ENCODE assay signal across 7 mouse cellular contexts in genomic region chr4:55650186-55650585, GRCm38 (mm10).
DNase-seq lines count a peak whose midpoint lies in the region; ATAC-seq and TF ChIP-seq lines count a peak whose summit lies in the region.

No protein-coding gene starts in this region.

- TF ChIP-seq CTCF in left cerebral cortex, adult 2 months (IDR thresholded peaks at IDR 0.05) = no peak

- intact Hi-C loops in left cerebral cortex, adult 2 months (cut with DNase I) = loop anchor here (2.0 to 10.0 kb wide), 2 partner anchors 49 to 845 kb away; no protein-coding TSS in a partner anchor
- intact Hi-C loops in left cerebral cortex, postnatal 14 days (cut with DNase I) = loop anchor here (5.0 kb wide), 2 partner anchors 82 to 118 kb away; partner anchors contain the start of gene Klf4
- intact Hi-C loops in left cerebral cortex, postnatal 4 days (cut with DNase I) = loop anchor here (10.0 kb wide), 2 partner anchors 115 to 1035 kb away; partner anchors contain the start of gene Klf4
- intact Hi-C loops in left cerebral cortex, postnatal 36 days (cut with DNase I) = no loop called here

- peaks cover 7% of the 10 kb centered on the region; the same call in 1 of the 2 replicates for H3K4me1 ChIP-seq in forebrain, embryonic 14.5 days (ENCODE audit: control insufficient read depth, insufficient read depth, low read length)
- peaks cover 24% of the 10 kb centered on the region for H3K4me1 ChIP-seq in hindbrain, embryonic 15.5 days (replicated peaks)
- peaks cover 25% of the 10 kb centered on the region for H3K4me1 ChIP-seq in neural tube, embryonic 13.5 days (replicated peaks)

- H3K36me3 ChIP-seq in forebrain, embryonic 14.5 days (ENCODE audit: control insufficient read depth, insufficient read depth, low read length) = no peaks in the 10 kb centered on the region
- H3K36me3 ChIP-seq in hindbrain, embryonic 15.5 days = no peaks in the 10 kb centered on the region
- H3K36me3 ChIP-seq in neural tube, embryonic 13.5 days = no peaks in the 10 kb centered on the region

- H3K9me3 ChIP-seq in forebrain, embryonic 14.5 days (replicated peaks; ENCODE audit: control insufficient read depth, low read length) = no peaks in the 10 kb centered on the region
- H3K9me3 ChIP-seq in hindbrain, embryonic 15.5 days = no peaks in the 10 kb centered on the region
- H3K9me3 ChIP-seq in neural tube, embryonic 13.5 days = no peaks in the 10 kb centered on the region

- H3K27ac ChIP-seq in left cerebral cortex, adult 2 months = peak overlapping the region; percentile 98; the same call in 1 of the 2 replicates
- no peak overlapping the region for H3K27ac ChIP-seq in forebrain, embryonic 14.5 days (ENCODE audit: low read depth, low read length)
- peak overlapping the region; percentile 90; the same call in 1 of the 2 replicates for H3K27ac ChIP-seq in hindbrain, embryonic 15.5 days (replicated peaks)
- H3K27ac ChIP-seq in neural tube, embryonic 13.5 days (replicated peaks) = peak overlapping the region; percentile 92; the same call in 1 of the 2 replicates

- H3K4me2 ChIP-seq in forebrain, embryonic 14.5 days (ENCODE audit: low read length) = no peak overlapping the region
- peak overlapping the region; percentile 82; the same call in 1 of the 2 replicates for H3K4me2 ChIP-seq in hindbrain, embryonic 15.5 days
- peak overlapping the region; percentile 76 for H3K4me2 ChIP-seq in neural tube, embryonic 13.5 days

- no peak overlapping the region for H3K9ac ChIP-seq in forebrain, embryonic 14.5 days (ENCODE audit: low read length)
- no peak overlapping the region for H3K9ac ChIP-seq in hindbrain, embryonic 15.5 days
- 0 out of 2 replicates have a peak overlapping the region, but pooled peaks have one; percentile 84 for H3K9ac ChIP-seq in neural tube, embryonic 13.5 days

- H3K27me3 ChIP-seq in forebrain, embryonic 14.5 days (replicated peaks; ENCODE audit: control insufficient read depth, insufficient read depth, low read length) = no peaks in the 10 kb centered on the region
- no peaks in the 10 kb centered on the region for H3K27me3 ChIP-seq in hindbrain, embryonic 15.5 days
- peaks cover 28% of the 10 kb centered on the region for H3K27me3 ChIP-seq in neural tube, embryonic 13.5 days

- no peak for DNase-seq in left cerebral cortex, adult 2 months (ENCODE audit: extremely low spot score in 1 of 2, low spot score in 2 of 2)
- no peak for DNase-seq in left cerebral cortex, postnatal 14 days (ENCODE audit: low spot score in 2 of 2)
- DNase-seq in forebrain, embryonic 14.5 days (ENCODE audit: low spot score) = no peak
- no peak for DNase-seq in left cerebral cortex, postnatal 4 days
- DNase-seq in left cerebral cortex, postnatal 36 days (ENCODE audit: low spot score in 2 of 2) = no peak

- no peak overlapping the region for H3K4me3 ChIP-seq in left cerebral cortex, adult 2 months
- no peak overlapping the region for H3K4me3 ChIP-seq in forebrain, embryonic 14.5 days (ENCODE audit: low read depth, low read length)
- H3K4me3 ChIP-seq in hindbrain, embryonic 15.5 days = no peak overlapping the region
- H3K4me3 ChIP-seq in neural tube, embryonic 13.5 days = no peak overlapping the region

- 0 out of 2 replicates have a peak, but pooled peaks have one; percentile 0 for ATAC-seq in forebrain, embryonic 14.5 days
- ATAC-seq in hindbrain, embryonic 15.5 days (ENCODE audit: low FRiP score, low read depth) = 0 out of 2 replicates have a peak, but pooled peaks have one; percentile 10
- no peak for ATAC-seq in neural tube, embryonic 13.5 days (ENCODE audit: low read depth)

- 53% methylated on average over 7 of the region's 7 CpGs for WGBS in forebrain, embryonic 14.5 days
- 56% methylated on average over 7 of the region's 7 CpGs for WGBS in hindbrain, embryonic 15.5 days
- WGBS in neural tube, embryonic 13.5 days = 57% methylated on average over 7 of the region's 7 CpGs
